Mouse (Mus musculus) adrenal gland, postnatal 36 days (tissue): ENCODE results near the gene Krt13. TPM values are rescaled to one million over a fixed set of nuclear protein-coding genes. Genes with fewer than 3 reads are reported as not detected.

Experiments used
- DNase-seq, 2 experiments: peaks; one replicate each; pipeline ENCODE4 v3.0.0; 2021; ENCODE audit warnings: mixed read lengths in 1 of 2
- long read RNA-seq, 2 experiments: library from polyadenylated mRNA; stranded (forward); transcript quantifications; one replicate each; pipeline ENCODE4 v2.0.0; 2021; ENCODE audit warnings: borderline sequencing depth in 2 of 2
- total RNA-seq, 2 experiments: library from RNA; stranded (reverse); gene quantifications; 2 replicates each; pipeline ENCODE4 v1.2.3; 2021

Krt13 gene
- not detected for total RNA-seq
- long read RNA-seq, experiment 1: 0 reads
- long read RNA-seq, experiment 2: 0 reads

- DNase-seq: no peak
These were observed at the start of gene Krt13 for GRCm38 (mm10) chr11:100121466-100121865. TSS of gene Krt13 (minus strand) at chr11:100121566.

- DNase-seq: peak; percentile 77 to 79
These were observed 47.7 kb upstream of the Krt13 start for GRCm38 (mm10) chr11:100168765-100169762.

DNA sequence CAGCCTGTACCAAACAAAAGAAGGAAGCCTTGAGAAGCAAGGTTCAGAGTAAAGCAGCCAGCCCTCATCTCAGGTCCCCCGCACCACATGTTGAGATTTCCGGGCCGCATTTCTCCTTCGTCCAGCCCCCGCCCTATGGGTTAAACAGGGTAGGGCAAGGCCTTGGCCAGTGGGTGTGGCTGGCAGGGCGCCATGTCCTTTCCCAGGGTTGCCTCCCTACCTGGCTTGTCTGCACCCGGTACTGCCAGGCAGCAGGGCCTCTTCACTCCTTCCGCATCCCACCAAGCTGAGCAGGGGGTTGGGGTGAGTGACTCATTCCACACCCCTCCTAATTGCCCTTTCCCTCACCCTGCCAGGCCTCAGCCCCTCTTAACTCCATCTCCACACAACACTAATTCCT is 46.7 kb upstream of the Krt13 start:
- no peak for DNase-seq

- DNase-seq: no peak
These were observed 43.0 kb upstream of the Krt13 start for GRCm38 (mm10) chr11:100164392-100164791.

GRCm38 (mm10) chr11:100157908-100158477 is 36.6 kb upstream of the Krt13 start:
- DNase-seq: no peak

GRCm38 (mm10) chr11:100157331-100157730 is 36.0 kb upstream of the Krt13 start:
- no peak for DNase-seq

DNA sequence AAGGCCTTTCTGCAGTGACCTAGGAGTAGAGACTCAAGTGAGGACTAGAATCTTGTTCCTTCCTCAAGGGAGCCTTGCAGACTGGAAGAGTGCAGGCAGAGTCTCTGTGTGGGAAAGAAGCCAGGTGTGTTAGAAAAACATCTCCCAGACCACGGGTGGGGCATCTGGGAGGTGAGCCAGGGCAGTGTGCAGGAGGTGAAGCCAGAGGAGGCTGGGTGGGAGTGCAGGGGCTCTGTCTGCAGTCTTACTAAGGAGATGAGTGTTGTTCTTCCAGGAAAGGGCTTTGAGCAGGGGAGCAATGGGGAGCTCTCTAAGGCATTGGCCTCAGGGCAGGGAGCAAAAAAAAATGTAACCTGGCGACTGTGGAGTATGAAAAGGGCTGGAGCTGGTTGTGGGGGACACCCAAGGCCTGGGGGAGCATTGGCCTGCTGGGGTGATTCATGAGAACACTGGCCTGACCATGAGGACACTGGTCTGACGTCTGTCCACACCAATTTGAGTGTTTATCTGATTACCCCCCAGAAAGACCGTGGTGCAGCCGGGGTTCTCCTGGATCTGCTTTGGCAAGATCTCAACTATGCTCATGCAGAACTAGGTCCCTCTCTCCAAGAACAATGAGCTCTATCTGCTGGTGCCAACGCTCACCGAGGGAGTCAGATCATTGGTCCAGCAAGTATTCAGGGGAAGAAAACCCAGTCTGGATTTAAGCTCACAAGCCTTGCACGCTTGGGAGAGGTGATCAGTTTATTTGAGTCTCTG is 34.3 kb upstream of the Krt13 start:
- no peak for DNase-seq

GRCm38 (mm10) chr11:100148615-100149330 is 27.4 kb upstream of the Krt13 start, which contains the start of gene Krt19:
TSS of gene Krt19 (minus strand) at chr11:100148665.
- no peak for DNase-seq

- DNase-seq: no peak
These were observed 26.4 kb upstream of the Krt13 start for GRCm38 (mm10) chr11:100147566-100148353.

DNA sequence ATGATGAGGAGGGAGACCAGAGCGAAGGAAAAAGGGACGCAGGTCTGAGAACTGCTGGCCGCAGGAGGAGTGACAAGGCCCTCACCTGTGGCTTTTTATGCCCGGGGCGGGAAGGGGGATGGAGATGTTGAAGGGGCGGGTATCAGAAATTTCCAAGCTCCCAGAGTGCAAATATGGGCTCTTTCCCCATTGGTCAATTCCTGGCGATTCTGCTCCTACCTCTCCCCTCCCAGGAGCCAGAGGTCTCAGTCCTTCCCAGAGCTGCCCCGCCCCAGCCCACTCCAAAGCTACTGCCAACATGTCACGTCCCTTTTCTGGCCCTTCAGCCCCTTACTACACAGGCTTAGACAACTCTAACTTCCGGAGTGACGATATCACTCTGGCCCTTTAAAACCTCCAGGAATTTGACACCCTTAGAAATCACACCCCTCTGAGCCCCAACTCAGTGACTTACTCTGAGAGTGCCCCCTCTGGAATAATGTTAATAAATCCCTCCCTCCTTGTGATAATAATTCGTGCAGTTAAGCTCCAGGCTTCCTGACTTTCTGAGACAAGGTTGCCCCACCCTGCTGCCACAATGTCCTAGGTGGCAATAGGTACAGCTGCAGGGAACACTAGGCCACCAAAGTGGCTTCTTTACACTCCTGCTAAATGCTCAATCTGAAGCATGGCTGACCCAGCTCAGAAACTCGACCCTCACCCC is 24.6 kb upstream of the Krt13 start:
- DNase-seq: no peak

GRCm38 (mm10) chr11:100145104-100145503 is 23.7 kb upstream of the Krt13 start:
- DNase-seq: no peak

- no peak for DNase-seq
These were observed 19.6 kb upstream of the Krt13 start for GRCm38 (mm10) chr11:100140966-100141365.

DNA sequence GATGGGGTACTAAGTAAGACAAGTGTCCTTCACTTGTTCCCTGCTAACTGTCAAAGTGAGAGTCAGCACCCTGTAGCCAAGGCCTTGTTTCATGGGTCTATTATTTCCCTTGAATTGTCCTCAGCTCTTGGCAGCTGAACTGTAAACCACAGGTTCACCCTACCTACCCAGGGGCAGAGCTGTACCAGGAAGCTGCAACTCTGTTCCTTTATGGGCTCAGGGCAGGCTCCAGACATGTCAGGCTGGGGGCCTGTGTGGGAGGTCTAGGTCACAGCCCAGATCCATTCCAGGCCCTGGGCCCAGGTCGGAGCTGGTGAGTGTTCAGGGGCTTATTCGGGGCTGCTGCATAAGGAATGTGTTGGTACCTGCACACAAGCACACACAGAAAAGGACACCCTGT is 18.0 kb upstream of the Krt13 start:
- DNase-seq: no peak

- DNase-seq: no peak
These were observed 17.4 kb upstream of the Krt13 start for GRCm38 (mm10) chr11:100138809-100139208.

DNA sequence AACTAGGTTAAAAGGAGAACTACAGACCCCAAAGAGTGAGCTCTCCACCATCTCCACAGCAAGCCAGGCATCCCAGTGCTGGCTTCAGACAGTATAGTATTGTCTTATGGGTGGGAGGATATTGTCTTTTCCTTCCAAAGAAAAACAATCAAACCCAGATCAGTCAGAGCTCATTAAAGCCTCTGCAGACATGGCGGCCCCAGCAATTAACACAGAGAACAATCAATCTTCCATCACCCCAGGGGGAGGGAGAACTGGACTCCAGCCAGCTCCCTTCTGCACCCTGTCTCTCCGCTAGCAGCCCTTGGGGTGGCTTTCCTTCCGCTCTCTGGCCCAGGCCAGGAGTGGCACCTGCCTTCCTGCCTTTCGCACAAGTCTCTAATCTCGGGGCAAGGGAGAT is 16.3 kb upstream of the Krt13 start:
- DNase-seq: no peak

DNA sequence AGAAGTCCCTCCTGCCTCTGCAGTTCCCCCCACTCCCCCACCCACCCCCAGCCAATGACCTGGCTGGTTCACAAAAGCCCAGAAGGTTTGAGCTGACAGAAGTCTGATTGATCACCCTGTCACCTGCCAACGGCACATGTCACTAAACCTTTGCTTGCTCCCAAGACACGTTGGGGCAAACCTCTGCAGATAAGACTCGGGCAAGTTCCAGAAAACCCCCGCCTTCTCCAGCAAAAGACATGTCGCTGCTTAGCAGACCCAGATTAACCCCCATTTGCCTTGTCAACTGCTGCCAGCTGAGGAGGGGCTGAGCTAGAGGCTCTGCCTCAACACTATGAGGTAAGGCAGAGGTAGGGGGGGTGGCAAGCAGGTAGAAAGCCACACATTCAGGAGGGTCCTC is 15.2 kb upstream of the Krt13 start:
- DNase-seq: no peak

DNA sequence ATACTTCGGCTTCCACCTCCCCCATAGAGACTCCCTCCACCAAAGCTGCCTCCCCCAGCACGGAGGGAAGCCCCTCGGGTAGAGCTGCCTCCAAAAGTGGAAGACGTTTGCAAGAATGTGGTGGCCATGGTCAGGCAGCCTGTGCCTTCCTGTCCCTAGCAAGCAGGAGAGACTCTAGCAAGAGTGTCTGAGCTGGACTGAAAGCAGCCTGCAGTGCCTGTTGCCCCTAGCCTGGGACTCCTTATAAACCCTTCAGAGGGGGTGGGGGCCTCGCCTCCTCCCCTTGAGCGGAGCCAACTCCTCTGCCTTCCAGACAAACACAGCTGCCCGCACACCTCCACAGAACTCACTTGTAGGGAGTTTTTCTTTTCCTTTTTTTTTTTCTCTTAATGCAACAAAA is 14.4 kb upstream of the Krt13 start, which contains the start of gene Krt15:
Gene Krt15 (minus strand): TSS at position 198 of the 400 bp plus-strand sequence.
- no peak for DNase-seq

DNA sequence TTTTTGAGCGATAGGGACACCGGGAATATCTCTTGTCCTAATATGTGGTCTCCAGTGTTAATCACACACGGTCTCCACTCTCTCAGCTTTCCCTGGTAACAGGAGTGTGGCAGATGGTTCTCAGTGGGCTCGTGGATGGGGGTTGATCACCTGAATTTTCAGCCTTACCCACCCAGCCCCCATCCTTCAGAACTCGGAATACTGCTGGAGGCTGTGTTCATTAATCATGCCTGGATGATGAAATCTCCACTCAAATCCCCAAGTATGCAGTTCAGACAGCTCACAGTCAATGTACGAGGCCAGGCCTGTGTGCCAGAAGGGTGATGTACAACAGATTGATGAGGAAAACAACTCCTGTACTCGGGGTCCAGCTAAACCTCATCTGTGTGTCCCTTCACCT is 3.5 kb upstream of the Krt13 start:
- no peak for DNase-seq

DNA sequence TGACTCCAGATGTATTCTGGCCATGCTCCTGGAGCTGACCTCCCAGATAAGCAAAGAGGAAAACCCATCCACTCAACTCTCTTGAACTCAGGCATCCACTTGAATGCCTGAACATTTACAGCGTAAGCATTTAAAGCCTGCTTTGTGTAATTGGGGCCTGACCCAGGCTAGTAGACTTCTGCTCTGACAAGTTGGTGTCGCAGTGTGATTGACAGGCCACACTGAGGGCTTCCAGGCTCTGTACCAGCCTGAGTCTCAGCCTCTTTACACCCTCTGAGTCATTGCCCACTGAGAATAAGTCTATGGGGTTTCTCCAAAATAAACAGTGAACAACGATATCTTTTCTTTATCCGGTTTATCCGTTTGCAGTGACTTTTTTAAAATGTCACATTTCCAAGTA is 1.0 kb downstream of the Krt13 start:
- DNase-seq: no peak

- peak; percentile 51 to 64 for DNase-seq
These were observed 7.7 kb downstream of the Krt13 start for GRCm38 (mm10) chr11:100113742-100114029.
